In genomic region chr11:57646940-57647339, GRCm38 (mm10) we compare ENCODE assay signal across 9 mouse cellular contexts. TPM values are rescaled to one million over a fixed set of nuclear protein-coding genes. Genes with fewer than 3 reads are reported as not detected.
A peak's percentile ranks its signal among the peaks of the same experiment; 100 is the strongest.
DNase-seq lines count a peak whose midpoint lies in the region; ATAC-seq lines count a peak whose summit lies in the region.
"Had no signal": no experiment of that assay in that cellular context is flagged by ENCODE, and none has a peak within 500 bp of the region (broad histone marks: within the 10 kb centered on the region; RNA-seq: fewer than 3 reads in every experiment).

No protein-coding gene starts in this region.

- 90% methylated on average over 8 of the region's 8 CpGs for WGBS in forebrain, embryonic 12.5 days
- WGBS in limb, embryonic 13.5 days = 70% methylated on average over 8 of the region's 8 CpGs
- WGBS in stomach, embryonic 14.5 days = 77% methylated on average over 8 of the region's 8 CpGs

- H3K27me3 ChIP-seq in forebrain, embryonic 12.5 days = peaks cover 11% of the 10 kb centered on the region
- H3K27me3 ChIP-seq in limb, embryonic 13.5 days = no peaks in the 10 kb centered on the region
- H3K27me3 ChIP-seq in stomach, embryonic 14.5 days (ENCODE audit: control insufficient read depth, insufficient read depth, low read length) = no peaks in the 10 kb centered on the region
- H3K27me3 ChIP-seq: lung, embryonic 15.5 days had no signal

- H3K9ac ChIP-seq in forebrain, embryonic 12.5 days = no peak overlapping the region
- H3K9ac ChIP-seq in limb, embryonic 13.5 days = peak overlapping the region; percentile 53
- no peak overlapping the region for H3K9ac ChIP-seq in stomach, embryonic 14.5 days (replicated peaks; ENCODE audit: low read depth, low read length)
- H3K9ac ChIP-seq: lung, embryonic 15.5 days had no signal

- H3K27ac ChIP-seq in forebrain, embryonic 12.5 days = no peak overlapping the region
- H3K27ac ChIP-seq in limb, embryonic 13.5 days = no peak overlapping the region; the same call in 1 of the 2 replicates
- H3K27ac ChIP-seq in stomach, embryonic 14.5 days (ENCODE audit: low read length) = no peak overlapping the region
- H3K27ac ChIP-seq: lung, embryonic 15.5 days had no signal

- no peak for ATAC-seq in forebrain, embryonic 12.5 days (ENCODE audit: low FRiP score)
- ATAC-seq in limb, embryonic 13.5 days (ENCODE audit: low FRiP score, low read depth) = no peak
- no peak for ATAC-seq in stomach, embryonic 14.5 days (ENCODE audit: insufficient number of reproducible peaks, insufficient read depth, low FRiP score, low read depth)

- H3K9me3 ChIP-seq in forebrain, embryonic 12.5 days = no peaks in the 10 kb centered on the region
- H3K9me3 ChIP-seq in limb, embryonic 13.5 days = no peaks in the 10 kb centered on the region
- no peaks in the 10 kb centered on the region for H3K9me3 ChIP-seq in stomach, embryonic 14.5 days (ENCODE audit: control insufficient read depth, low read depth, low read length)
- H3K9me3 ChIP-seq: lung, embryonic 15.5 days had no signal

- DNase-seq in spleen, postnatal 10 days (ENCODE audit: low spot score in 2 of 2) = peak; percentile 18 to 27
- DNase-seq in spleen, adult 12 weeks (ENCODE audit: low spot score) = no peak
- DNase-seq in frontal cortex, adult 2 months (ENCODE audit: extremely low spot score in 1 of 2, low spot score in 1 of 2) = no peak
- DNase-seq in urinary bladder, postnatal 36 days (ENCODE audit: low spot score in 2 of 2) = no peak
- DNase-seq: right cerebral cortex, adult 18-20 months had no signal

- H3K4me2 ChIP-seq in forebrain, embryonic 12.5 days = peak overlapping the region; percentile 98; the same call in 1 of the 2 replicates
- peak overlapping the region; percentile 85 for H3K4me2 ChIP-seq in limb, embryonic 13.5 days (replicated peaks)
- H3K4me2 ChIP-seq in stomach, embryonic 14.5 days (replicated peaks; ENCODE audit: low read depth, low read length) = peak overlapping the region; percentile 97

- no peak overlapping the region for H3K4me3 ChIP-seq in forebrain, embryonic 12.5 days (replicated peaks)
- H3K4me3 ChIP-seq in limb, embryonic 13.5 days = peak overlapping the region; percentile 84
- no peak overlapping the region for H3K4me3 ChIP-seq in stomach, embryonic 14.5 days (ENCODE audit: low read depth, low read length)
- H3K4me3 ChIP-seq: lung, embryonic 15.5 days had no signal

- H3K4me1 ChIP-seq in forebrain, embryonic 12.5 days = peaks cover 53% of the 10 kb centered on the region
- H3K4me1 ChIP-seq in limb, embryonic 13.5 days = peaks cover 70% of the 10 kb centered on the region
- peaks cover 20% of the 10 kb centered on the region; the same call in 1 of the 2 replicates for H3K4me1 ChIP-seq in stomach, embryonic 14.5 days (ENCODE audit: control insufficient read depth, insufficient read depth, low read length)

- H3K36me3 ChIP-seq in forebrain, embryonic 12.5 days (replicated peaks) = no peaks in the 10 kb centered on the region
- no peaks in the 10 kb centered on the region for H3K36me3 ChIP-seq in limb, embryonic 13.5 days
- no peaks in the 10 kb centered on the region for H3K36me3 ChIP-seq in stomach, embryonic 14.5 days (ENCODE audit: control insufficient read depth, insufficient read depth, low read length)
- H3K36me3 ChIP-seq: lung, embryonic 15.5 days had no signal

RNA-seq across cellular contexts. Expression of gene Galnt10, which starts 1.7 kb away (rescaled TPM):
- polyA plus RNA-seq in forebrain, embryonic 12.5 days (2016; fragmentation: Nextera tagmentation; extraction: Ambion mirVana) = 16.8 and 18.7 TPM in 2 replicates
- 28.6 and 31.3 TPM in 2 replicates for polyA plus RNA-seq in limb, embryonic 13.5 days (2015; fragmentation: Nextera tagmentation; extraction: Ambion mirVana)
- polyA plus RNA-seq in stomach, embryonic 14.5 days (2014; fragmentation: Nextera tagmentation; extraction: Ambion mirVana) = 8.4 and 11.5 TPM in 2 replicates
- polyA plus RNA-seq in frontal cortex, adult 2 months (2012; rRNA removed) = 8.6 and 9.7 TPM in 2 replicates

Comparison
In these comparisons a context has a peak if more than half of its experiments do, and no peak if none do; other contexts are left out.
1. DNase-seq: peak in spleen, postnatal 10 days (2 of 2); none in spleen, adult 12 weeks (single experiment), frontal cortex, adult 2 months (0 of 2) and urinary bladder, postnatal 36 days (0 of 2).
2. Peak in every context shown above with its lines, with median percentiles within 50 percentile points of each other: H3K4me2 ChIP-seq.